ENCODE assay signal across 29 mouse cellular contexts in genomic region chrX:142195551-142195950, GRCm38 (mm10). TPM values are rescaled to one million over a fixed set of nuclear protein-coding genes. Genes with fewer than 3 reads are reported as not detected.
"Had no signal": no experiment of that assay in that cellular context is flagged by ENCODE, and none has a peak within 500 bp of the region (broad histone marks: within the 10 kb centered on the region; RNA-seq: fewer than 3 reads in every experiment).

No protein-coding gene starts in this region.

- H3K27ac ChIP-seq: heart, adult 2 months; heart, embryonic 13.5 days; heart, embryonic 15.5 days; hindbrain, embryonic 10.5 days; hindbrain, embryonic 12.5 days; hindbrain, embryonic 14.5 days; intestine, embryonic 15.5 days; left cerebral cortex, adult 2 months; limb, embryonic 10.5 days; limb, embryonic 12.5 days; liver, embryonic 13.5 days; liver, embryonic 15.5 days had no signal

- H3K4me3 ChIP-seq: heart, adult 2 months; heart, embryonic 13.5 days; heart, embryonic 15.5 days; hindbrain, embryonic 10.5 days; hindbrain, embryonic 12.5 days; intestine, embryonic 15.5 days; layer of hippocampus, adult 2 months; left cerebral cortex, adult 2 months; limb, embryonic 10.5 days; limb, embryonic 12.5 days; liver, embryonic 13.5 days; liver, embryonic 15.5 days had no signal

- H3K4me1 ChIP-seq: heart, embryonic 13.5 days; heart, embryonic 15.5 days; hindbrain, embryonic 10.5 days; hindbrain, embryonic 12.5 days; intestine, embryonic 15.5 days; limb, embryonic 10.5 days; limb, embryonic 12.5 days; liver, embryonic 13.5 days; liver, embryonic 15.5 days had no signal

- H3K27me3 ChIP-seq: heart, embryonic 15.5 days; intestine, embryonic 15.5 days; liver, embryonic 13.5 days had no signal

- DNase-seq: forebrain, postnatal 0 days; gastrocnemius, postnatal 14 days; gastrocnemius, postnatal 36 days; heart, adult 11 months; heart, adult 2 months; heart, postnatal 4 days; liver; liver, embryonic 13.5 days; liver, postnatal 0 days; lung, adult 2 months had no signal

- H3K36me3 ChIP-seq: heart, embryonic 13.5 days; heart, embryonic 15.5 days; hindbrain, embryonic 10.5 days; hindbrain, embryonic 12.5 days; intestine, embryonic 15.5 days; limb, embryonic 10.5 days; limb, embryonic 12.5 days; liver, embryonic 13.5 days; liver, embryonic 15.5 days had no signal

RNA-seq across cellular contexts. Expression of gene Gucy2f, which starts 1.2 kb away (rescaled TPM):
- total RNA-seq: gastrocnemius, adult 18-20 months; gastrocnemius, adult 8-10 months; gastrocnemius, postnatal 36 days; heart, adult 2 months; heart, postnatal 25 days; heart, postnatal 4 days had no signal
- polyA plus RNA-seq: heart, adult 2 months; heart, embryonic 11.5 days; heart, embryonic 13.5 days; heart, embryonic 15.5 days; heart, postnatal 0 days; hindbrain, embryonic 10.5 days; intestine, embryonic 15.5 days; intestine, postnatal 0 days; large intestine, adult 2 months; limb, embryonic 10.5 days; limb, embryonic 12.5 days; liver, embryonic 11.5 days; liver, embryonic 13.5 days; liver, embryonic 15.5 days; liver, postnatal 0 days; lung, adult 2 months had no signal
